Mouse (Mus musculus): ENCODE data around the gene Fgf22. TPM values are rescaled to one million over a fixed set of nuclear protein-coding genes. Genes with fewer than 3 reads are reported as not detected.

Fgf22 gene
- total RNA-seq, 4 experiments from 2014 or later: 4.7 to 5.9 (median 5.8) TPM

GRCm38 (mm10) chr10:79766508-79767325 is 11.8 kb downstream of the Fgf22 start, which contains the start of gene Rnf126:
Gene Rnf126, minus strand, starts transcription at chr10:79766952.
- DNase-seq (ENCODE audit: low spot score in 2 of 2): peak; percentile 98 to 99

DNA sequence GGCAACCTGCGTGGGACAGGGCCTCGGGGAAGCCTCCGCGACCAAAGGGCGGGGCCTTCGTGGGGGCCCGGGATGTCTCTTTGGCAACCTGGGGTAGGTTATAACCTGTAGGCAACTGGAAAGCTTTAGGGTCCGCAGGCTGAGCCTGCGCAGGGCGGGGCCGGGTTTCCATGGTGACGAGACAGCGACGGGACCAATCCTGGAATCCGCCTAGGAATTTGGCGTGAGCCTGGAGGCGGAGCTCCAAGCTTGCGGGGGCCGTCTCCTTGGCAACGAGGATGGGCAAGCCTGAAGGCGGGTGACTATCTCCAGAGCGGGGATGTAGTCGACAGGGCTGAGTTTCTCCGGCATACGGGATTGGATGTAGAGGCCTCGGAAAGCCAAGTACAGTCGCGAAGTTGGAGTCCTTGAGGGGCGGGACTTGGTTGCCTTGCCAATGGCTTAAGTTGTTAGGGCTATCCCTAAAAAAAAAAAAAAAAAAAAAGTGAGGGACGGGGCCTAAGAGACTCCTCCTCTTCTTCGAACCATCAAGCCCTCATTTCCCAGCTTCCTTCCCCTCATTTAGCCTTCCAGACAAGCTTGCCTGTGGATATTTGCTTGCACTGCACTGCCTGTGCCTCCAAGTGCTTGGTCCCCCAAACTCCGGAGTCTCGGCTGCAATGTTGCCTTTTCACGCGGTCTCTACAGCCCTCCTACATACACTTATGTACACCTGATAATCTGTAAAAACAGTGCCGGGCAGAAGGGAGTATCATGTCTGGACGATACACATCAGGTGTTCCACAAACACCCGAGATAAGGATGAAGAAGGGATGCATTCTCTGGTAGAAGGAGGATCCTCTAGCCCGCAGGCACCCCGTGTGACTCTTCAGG is 12.7 kb downstream of the Fgf22 start:
- DNase-seq (ENCODE audit: low spot score in 2 of 2): peak; percentile 86 to 98

- DNase-seq (ENCODE audit: low spot score in 2 of 2): peak; percentile 53 to 82
Observed at GRCm38 (mm10) chr10:79768400-79768799, 13.5 kb downstream of the Fgf22 start.

DNA sequence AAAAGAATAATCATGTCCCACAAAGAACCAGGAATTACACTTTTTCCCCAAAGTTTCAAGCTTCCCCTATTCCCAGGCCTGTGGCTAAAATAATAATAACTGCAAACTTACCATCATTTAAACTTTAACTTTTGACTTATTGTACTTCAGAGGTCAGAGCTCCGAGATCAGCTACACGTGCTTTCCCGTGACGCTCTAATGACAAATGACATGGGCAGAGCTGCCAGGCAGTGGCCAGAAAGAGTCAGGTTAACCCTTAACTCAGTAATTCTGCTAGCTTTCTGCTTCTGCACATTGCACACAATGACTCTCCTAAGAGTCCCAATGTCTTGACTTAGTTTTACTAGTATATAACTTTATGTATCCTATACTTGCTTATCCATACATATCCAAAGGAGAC is 14.5 kb downstream of the Fgf22 start:
- no peak for DNase-seq (ENCODE audit: low spot score in 2 of 2)

- DNase-seq (ENCODE audit: low spot score in 2 of 2): no peak
Observed at GRCm38 (mm10) chr10:79772320-79772719, 17.4 kb downstream of the Fgf22 start.

DNA sequence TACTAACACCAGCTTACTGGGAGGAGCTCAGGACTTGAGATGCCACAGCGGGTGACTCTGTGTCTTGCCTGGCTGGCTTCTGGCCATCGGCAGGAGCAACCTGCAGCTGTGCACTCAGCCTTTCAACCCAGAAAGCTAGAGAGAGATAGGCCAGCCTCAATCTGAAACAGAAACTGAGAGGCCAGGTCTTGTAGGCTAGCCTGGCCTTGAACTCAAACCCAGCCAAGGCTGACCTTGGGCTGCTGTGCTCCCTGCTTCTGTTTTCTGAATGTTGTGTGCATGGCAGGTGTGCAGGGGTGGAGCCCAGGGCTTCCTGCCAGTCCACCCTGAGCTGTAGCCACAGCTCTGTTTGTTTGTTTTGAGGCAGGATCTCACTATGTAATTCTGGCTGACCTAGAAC is 18.3 kb downstream of the Fgf22 start:
- DNase-seq (ENCODE audit: low spot score in 2 of 2): no peak

DNA sequence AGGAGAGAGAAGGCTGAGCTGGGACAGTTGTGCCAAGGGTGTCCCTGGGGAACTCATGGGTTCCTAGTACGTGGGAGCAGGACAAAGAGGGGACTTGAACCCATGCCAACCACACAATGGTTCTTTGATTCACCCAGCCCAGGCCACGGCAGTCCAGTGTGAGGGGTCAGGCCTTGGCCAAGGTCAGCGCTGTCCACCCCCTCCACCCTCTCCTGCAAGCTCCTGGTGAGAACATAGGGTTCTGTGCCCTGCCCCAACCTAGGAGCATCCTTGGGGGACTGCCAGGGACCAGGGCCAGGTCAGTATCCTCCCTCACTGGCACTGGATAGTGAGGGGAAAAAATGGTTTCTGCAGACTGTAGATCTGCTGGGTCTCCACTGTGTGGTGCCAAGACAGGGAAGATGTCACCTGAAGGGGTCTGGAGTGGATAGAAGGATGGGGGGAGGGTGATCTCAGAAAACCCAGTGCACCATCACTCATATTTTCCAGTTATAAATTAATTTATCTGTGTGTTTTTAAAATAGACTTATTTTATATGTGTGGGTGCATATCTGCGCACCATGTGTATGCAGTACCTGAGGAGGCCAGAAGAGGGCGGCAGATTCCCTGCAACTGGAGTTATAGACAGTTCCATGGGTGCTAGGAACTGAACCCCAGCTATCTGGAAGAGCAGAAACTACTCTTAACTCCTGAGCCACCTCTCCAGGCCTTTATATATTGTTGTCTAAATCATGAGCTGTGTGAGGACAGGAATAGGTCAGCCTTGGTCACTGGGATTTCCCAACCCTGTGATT is 19.8 kb downstream of the Fgf22 start:
- DNase-seq (ENCODE audit: low spot score in 2 of 2): no peak

- no peak for DNase-seq (ENCODE audit: low spot score in 2 of 2)
Observed at GRCm38 (mm10) chr10:79777103-79777531, 22.2 kb downstream of the Fgf22 start, which contains the start of gene Fstl3. Gene Fstl3, plus strand, starts transcription at chr10:79777272.

GRCm38 (mm10) chr10:79778006-79778405 is 23.1 kb downstream of the Fgf22 start:
- DNase-seq (ENCODE audit: low spot score in 2 of 2): no peak

GRCm38 (mm10) chr10:79779193-79779592 is 24.3 kb downstream of the Fgf22 start:
- no peak for DNase-seq (ENCODE audit: low spot score in 2 of 2)

DNA sequence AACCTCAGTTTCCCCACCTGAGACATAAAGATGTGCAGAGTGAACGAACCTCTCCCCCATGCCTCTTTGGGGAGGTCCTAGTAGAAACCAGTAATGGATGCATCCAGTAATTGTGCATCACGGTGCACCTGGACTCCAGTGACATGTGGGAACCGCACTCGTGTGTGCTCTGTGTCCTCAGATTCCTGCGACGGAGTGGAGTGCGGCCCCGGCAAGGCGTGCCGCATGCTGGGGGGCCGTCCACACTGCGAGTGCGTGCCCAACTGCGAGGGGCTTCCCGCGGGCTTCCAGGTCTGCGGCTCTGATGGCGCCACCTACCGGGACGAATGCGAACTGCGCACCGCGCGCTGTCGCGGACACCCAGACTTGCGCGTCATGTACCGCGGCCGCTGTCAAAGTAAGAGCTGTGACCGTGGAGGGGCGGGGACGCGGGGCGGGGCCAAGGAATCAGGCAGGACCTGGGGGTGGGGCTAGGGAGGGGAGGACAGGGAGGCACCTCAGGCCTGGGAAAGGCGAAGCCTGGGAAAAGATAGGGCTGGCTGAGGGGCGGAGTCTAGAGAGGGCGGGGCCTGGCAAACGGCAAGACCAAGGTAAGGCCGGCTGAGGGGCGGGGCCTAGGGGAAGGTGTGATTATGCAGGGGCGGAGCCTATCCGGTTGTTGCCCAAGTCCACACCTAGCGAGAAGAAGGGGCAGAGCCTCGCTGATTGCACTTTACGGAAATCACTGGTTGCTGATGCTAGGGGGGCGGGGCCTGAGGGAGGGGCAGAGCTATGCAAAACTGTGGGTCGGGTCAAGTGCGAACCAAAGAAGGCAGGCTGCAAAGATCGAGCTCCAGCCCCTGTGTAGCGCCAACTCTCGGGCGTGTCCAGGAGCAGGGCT is 25.1 kb downstream of the Fgf22 start:
- peak; percentile 97 to 99 for DNase-seq (ENCODE audit: low spot score in 2 of 2)

DNA sequence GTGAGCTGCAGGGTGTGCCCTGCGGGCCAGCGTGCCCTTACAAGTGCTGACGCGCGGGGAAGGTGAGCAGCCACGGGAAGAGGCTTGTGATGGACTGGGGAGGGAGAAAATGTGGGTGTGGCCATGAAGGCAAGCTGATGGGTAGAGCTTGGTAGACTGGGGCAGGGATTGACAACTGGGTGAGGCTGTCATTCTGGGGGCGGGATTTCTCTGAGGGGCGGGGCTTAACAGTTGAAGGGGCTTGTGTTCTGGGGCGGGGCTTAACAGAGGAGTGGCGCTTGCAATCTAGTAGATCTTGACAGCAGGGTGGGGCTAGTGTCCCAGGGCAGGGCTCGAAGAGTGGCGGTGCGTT is 25.8 kb downstream of the Fgf22 start:
- DNase-seq (ENCODE audit: low spot score in 2 of 2): no peak

GRCm38 (mm10) chr10:79781139-79781538 is 26.3 kb downstream of the Fgf22 start:
- no peak for DNase-seq (ENCODE audit: low spot score in 2 of 2)

GRCm38 (mm10) chr10:79781956-79782355 is 27.1 kb downstream of the Fgf22 start:
- DNase-seq (ENCODE audit: low spot score in 2 of 2): no peak

- DNase-seq (ENCODE audit: low spot score in 2 of 2): no peak
Observed at GRCm38 (mm10) chr10:79783050-79783449, 28.2 kb downstream of the Fgf22 start.

GRCm38 (mm10) chr10:79783920-79784800 is 29.3 kb downstream of the Fgf22 start:
- no peak for DNase-seq (ENCODE audit: low spot score in 2 of 2)

DNA sequence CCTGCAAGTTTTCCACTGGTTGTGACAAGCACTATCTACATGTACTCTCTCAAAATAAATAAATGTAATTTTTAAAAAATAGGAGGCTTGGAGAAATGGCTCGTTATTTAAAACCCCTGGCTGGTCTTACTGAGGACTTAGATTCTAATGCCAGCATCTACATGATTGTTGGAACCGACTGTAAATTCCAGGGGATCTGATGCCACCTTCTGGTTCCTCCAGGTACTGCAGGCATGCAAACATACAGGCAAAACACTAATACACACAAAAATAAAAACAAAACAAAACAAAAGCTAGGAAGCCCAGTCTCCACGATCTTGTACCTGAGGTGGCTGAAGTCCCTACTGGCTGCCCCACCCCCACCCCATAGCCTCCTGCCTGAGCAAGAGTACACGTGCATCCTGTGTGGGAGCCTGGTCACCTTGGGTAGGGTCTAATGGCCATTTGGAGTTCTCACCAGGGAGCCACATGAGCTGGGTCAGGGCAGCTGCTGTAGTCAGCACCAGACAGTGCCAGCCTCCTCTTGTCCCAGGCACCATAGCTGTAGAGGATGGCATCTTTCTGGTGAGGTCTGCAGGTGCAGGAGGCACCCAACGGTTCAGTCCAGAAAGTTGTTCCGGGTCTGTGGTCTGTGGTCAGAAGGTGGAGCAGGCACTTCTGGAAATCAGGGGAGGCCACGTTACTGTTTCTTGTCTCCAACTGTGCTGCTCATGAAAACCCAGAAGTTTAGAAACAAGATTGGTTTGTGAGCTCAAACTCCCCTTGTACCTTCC is 33.7 kb downstream of the Fgf22 start:
- DNase-seq (ENCODE audit: low spot score in 2 of 2): peak in 1 of 2 experiments; percentile 73

- DNase-seq (ENCODE audit: low spot score in 2 of 2): no peak
Observed at GRCm38 (mm10) chr10:79789581-79789980, 34.7 kb downstream of the Fgf22 start.

- DNase-seq (ENCODE audit: low spot score in 2 of 2): no peak
Observed at GRCm38 (mm10) chr10:79790861-79791260, 36.0 kb downstream of the Fgf22 start, which contains the start of gene Prss57. Gene Prss57, minus strand, starts transcription at chr10:79790961.
